Mouse (Mus musculus): ENCODE results near the gene Cyp21a1.

GRCm38 (mm10) chr17:34761471-34761870, 42.9 kb downstream of the Cyp21a1 start:
- TF ChIP-seq CTCF (IDR thresholded peaks at IDR 0.05; ENCODE audit: extremely low read depth, insufficient read length, insufficient replicate concordance, low read depth, low read length) (no peak), POLR2A (IDR thresholded peaks at IDR 0.05; ENCODE audit: low read depth, low read length) (no peak)
